Mouse (Mus musculus) cerebellum, postnatal 14 days (tissue): ENCODE measurements around the gene Pak4.

Experiments
- DNase-seq, 2 experiments: peaks; one replicate each; pipeline ENCODE4 v3.0.0; 2021; ENCODE audit warnings: mixed read lengths in 2 of 2

The Pak4 gene

DNA sequence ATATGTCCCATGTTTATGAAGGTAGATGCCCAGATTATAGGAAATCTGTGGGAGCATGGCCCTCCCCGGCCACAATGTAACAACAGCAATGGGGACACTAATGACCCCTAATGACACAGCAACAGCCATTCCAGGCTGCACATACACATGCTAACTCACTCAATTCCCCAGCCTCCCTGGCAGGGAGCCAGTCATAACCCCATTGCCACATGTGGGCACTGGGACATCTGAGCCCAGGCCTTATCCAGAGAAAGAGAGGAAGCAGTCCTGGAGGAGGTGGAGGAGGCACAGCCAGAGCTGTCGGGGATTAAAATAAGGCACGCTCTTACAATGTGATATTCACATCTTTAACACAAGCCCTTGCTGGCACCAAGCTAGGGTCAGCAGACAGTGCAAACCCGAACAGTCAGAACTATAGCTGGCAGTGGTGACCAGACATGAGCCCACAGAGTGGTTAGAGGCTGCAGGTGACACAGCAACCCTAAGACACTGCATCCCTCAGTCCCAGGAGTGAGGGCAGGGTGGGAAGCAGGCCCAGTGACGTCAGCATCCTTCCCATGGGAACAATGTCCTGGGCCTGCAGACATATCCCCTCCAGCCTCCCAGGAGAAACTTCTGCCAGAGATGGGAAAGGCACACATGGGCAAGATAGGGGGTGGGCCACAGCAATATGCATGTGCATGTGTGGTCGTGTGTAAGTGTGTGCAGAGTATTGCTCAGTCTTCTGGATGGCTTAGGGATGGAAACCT, 11.1 kb downstream of the Pak4 start:
- DNase-seq: no peak

DNA sequence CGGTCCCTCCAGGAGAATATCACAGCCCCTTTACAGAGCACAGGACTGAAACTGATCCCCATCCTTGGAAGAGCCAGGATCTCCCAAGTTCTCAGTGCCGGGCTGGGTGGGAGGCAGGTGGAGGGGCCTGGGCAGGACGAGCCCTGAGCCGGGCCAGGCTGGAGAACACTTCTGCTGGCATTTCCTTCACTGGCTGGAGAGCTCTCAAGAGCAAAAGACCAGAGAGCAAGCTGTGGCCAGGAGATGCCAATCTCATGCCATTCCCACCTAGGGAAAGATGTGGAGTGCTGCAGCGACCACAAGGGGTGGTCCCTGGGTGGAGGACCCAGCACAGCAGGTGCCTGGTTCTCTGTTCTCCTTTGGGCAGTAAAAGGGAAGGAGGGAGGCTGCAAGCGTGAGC, 13.0 kb downstream of the Pak4 start:
- no peak for DNase-seq

DNA sequence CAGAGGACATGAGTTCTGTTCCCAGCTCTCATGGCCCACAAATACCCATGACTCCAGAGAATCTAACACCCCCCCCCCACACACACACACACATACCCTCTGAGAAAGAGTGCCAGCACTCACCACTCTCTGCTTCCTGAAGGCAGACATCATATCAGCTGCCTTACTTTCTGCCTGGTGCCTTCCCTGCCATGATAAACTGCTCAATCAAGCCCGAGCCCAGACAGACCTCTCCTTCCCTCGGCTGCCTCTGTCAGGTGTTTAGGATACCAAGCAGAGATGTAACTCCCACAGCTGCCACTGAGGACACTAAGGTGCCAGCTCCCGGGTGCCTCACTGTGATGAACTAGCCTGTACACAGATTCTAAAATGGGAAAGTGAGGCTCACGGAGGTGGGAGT, 13.5 kb downstream of the Pak4 start:
- no peak for DNase-seq

DNA sequence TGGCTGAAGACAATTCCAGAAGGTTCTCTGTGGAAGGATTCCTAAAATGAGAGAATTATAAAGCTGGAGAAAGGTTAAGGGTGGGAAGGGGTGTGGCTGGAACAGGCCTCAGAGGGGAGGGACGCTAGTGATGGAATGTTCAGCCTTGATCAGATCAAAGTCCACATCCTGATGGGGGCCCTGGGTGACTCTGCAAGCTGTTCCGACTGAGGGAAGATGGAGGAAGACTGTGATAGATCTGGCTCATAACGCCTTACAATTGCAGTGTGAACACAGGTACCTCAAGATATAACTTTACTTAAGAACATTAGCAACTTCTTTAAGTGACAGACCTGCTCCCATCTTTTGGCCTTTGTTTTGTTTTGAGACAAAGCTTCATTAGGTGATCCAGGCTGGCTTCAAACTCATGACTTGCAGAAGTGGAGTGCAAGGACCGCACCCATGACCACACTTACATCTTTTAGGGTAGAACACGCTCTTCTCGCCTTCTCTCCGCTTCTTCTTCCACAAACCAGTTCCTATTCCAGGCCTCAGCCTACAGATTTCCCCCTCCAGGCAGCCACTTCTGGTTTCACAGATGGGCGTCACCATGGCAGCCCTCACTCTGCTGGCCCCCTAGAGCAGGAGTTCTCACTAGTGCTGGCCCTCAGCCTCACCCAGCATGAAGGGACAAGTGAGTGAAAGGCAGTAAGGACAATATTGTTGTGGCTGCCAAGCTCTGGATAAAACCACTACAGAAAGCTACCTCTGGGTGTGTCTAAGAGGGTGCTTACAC, 14.2 kb downstream of the Pak4 start:
- no peak for DNase-seq

GRCm38 (mm10) chr7:28582841-28583240, 15.1 kb downstream of the Pak4 start:
- no peak for DNase-seq

GRCm38 (mm10) chr7:28581721-28582120, 16.3 kb downstream of the Pak4 start:
- no peak for DNase-seq

- DNase-seq: no peak
Measured at GRCm38 (mm10) chr7:28579826-28580225, 18.2 kb downstream of the Pak4 start.

DNA sequence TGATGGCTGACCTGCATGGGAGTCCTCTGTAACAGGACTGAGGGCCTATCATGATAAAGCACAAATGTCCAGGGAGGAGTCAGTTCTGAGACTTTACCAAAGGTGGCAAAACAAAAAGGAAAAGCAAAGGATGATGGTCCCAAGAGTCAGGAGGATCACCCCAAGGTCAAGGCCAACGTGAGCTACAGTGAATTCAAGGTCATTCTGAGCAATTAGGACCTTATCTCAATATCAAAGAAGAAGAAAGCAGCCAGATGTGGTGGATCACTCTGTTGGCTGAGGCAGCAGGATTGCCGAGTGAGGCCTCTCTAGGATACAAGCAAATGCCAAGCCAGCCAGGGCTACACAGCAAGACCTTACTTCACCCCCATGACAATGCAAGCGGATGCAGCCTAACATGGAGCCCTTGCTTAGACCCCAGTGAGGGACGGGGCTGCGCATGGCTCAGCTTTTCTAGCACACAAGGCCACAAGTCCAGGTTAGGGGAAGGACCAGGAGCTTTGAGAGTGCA, 19.4 kb downstream of the Pak4 start:
- no peak for DNase-seq

DNA sequence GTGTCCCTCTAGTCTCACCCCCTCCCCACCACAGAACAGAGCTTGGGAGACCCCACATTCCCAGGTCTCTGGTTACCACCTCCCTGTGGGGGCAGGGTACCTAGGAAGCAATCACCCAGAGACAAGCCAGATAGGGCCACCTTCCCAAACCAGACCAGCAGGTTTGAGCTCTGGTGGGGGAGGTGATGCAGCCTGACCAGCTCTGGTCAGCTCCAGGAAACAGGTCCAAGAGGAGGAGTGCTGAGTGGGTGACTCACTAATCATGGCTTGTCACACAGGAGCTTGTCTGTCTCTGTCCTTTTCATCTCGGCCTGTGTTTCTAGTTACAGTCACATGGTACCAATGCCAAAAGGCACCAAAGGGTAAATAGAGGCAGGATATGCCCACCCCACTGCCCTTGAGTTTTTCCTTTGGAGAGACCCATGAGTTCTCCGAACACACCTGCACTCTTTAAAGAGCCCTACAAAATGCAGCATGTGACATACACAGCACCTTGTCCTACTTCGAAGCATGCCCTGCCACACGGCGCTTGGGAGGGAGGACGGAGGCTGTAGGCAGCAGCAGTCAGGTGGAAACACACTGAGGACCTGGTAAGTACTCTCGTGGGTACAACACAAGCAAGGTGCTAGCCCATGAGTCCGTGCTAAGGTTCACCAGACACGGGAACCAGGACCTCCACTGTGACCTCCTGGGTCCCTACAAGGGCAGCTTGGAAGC, 20.0 kb downstream of the Pak4 start:
- peak in 1 of 2 experiments; percentile 32 for DNase-seq

- peak; percentile 66 to 75 for DNase-seq
Measured at GRCm38 (mm10) chr7:28576271-28576914, 21.6 kb downstream of the Pak4 start.

- DNase-seq: no peak
Measured at GRCm38 (mm10) chr7:28575597-28575996, 22.4 kb downstream of the Pak4 start.

DNA sequence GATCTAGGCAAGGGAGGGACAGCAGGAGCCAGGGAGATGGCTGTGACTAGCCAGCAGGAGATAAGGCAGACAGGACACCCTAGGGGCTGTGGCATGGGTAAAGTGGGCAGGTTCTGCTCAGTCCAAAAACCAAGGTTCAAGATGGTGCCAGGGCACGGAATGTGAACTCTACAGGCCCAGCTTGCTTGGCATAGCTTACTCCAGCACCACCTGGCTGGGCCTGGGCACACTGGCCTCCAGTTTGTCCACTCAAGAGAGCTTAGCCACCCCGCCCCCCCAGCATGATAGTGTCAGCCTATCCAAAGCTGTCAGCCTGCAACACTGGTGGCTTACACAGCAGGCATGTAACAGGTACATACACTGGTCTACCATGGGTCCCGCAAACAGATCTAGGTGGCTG, 24.7 kb downstream of the Pak4 start:
- no peak for DNase-seq

DNA sequence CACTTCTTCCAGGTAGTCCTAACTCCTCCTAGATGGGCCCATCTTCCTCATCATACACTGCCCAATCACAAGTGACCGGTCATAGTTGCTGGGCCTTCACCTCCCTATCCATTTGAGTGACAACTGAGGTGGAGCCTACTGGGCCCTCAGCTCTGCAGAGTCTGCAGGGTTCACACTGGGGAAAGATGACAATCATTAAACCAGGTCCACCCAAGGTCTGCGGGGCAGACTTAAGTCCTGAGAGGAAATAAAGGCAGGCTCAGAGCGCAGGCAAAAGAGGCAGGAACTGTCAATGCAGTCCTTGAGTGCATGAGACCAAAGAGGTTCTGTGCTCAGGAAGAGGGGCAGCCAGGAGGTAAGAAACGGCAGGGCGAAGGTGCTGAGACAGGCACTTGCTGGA, 25.3 kb downstream of the Pak4 start:
- DNase-seq: no peak

DNA sequence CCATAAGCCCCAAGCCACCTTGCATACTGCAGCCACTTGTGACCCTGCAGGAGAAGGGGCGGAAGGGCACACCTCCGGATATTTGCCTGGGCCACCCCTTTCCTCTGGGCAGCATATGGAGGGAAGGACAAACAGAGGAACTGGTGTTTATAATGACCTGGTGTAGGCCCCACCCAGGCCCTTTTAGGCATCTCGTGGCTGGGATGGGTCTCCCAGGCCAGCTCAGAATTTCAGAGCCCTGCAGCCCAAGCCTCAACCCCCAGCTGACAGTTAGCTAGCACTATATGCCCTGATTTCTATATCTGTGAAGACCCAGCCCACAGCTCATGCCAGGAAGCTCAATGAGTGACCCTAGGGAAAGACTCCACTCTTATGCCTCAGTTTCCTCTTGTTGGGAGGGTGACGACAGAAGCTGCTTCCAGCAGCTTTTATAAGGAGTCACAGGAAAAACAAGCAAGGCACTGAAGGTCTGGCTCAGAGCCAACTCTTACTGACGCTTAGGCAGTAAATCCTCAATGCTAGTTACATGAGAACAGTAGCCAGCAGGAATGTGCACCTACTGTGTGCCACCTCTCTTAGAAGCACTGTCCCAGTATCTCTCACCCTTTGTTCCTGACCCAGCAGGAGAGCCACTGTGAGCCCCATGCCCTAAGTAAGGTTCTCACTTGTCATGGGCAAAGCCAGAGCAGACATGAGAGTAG, 26.9 kb downstream of the Pak4 start:
- DNase-seq: peak in 1 of 2 experiments; percentile 58

GRCm38 (mm10) chr7:28570291-28570981, 27.5 kb downstream of the Pak4 start:
- DNase-seq: peak; percentile 73 to 81

- DNase-seq: peak; percentile 76 to 81
Measured at GRCm38 (mm10) chr7:28568253-28568652, 29.7 kb downstream of the Pak4 start.

DNA sequence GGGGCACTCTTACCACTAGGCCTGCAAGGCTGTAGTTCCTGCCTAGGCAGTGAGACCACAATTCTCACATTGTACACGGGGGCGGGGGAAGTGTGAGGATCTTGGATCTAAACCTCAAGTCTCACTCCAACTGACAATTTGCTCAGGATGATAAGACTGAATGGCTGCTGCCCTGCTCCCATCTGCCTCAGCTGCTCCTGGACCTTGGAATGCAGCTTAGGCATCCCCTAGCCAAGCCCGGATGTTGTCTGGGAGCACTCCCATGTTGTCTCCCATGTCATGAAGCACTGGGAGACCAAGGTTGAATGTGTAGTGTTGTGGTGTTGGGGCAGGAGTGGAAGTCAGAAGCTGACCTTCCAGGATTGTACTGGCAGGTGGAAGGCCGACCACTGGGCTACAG, 30.4 kb downstream of the Pak4 start:
- no peak for DNase-seq

- DNase-seq: peak in 1 of 2 experiments; percentile 11
Measured at GRCm38 (mm10) chr7:28565407-28565806, 32.6 kb downstream of the Pak4 start.

- DNase-seq: peak; percentile 54 to 55
Measured at GRCm38 (mm10) chr7:28562951-28563350, 35.0 kb downstream of the Pak4 start.

DNA sequence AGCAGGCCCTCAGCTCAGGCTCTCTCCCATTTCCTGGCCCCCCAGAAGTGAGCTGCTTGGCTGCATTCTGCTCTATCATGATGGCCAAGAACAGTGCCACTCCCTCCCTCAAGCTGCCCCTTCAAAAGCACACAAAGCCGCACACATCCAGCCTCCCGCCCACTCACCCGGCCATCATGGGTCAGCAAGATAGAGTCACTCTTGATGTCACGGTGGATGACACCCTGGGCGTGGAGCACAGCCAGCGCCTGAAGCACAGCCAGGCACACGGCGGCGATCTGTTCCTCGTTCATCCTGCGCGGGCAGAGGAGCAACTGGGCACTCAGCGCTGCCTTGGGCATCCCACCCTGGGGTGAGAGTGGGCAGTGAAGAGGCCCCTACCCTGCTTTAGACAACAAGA, 35.6 kb downstream of the Pak4 start:
- peak; percentile 68 to 74 for DNase-seq

DNA sequence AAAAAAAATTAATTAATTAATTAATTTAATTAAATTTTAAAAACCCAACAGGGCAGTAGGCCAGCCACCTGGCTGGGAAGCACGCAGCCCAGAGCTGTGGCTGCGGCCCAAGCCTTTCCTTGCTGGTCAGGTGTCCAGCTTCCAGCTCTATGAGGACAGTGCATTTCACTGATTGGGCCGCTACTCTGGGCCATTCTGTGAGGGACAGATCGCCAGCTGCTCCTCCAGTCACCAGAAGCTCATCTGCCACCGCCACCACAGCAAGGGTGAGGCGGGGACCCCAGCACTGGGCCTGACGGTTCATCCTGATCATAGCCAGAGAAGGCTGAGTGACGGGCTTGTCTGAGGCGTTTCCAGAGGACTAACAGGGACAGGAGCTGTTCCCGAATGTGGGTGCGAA, 36.0 kb downstream of the Pak4 start:
- DNase-seq: peak; percentile 58 to 71

DNA sequence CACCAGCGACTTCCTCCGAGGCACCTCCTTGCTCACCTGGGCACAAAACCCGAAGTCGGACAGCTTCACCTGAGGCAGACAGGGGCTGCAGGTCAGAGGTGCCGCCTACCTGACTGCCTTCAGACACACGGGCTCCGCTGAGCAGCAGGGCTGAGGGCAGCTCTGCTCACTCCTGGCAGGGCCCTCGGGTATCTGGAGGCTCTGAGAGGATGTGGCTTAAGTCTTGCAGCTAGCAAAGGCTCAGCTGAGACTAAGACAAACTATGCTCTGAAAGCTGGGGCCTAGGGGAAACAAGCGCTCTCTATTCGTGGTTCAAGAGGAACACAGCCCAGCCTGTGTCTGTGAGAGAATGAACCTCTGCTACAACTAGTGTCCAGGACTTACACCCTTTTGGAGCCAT, 37.1 kb downstream of the Pak4 start:
- DNase-seq: no peak
